Mouse (Mus musculus): ENCODE data around the gene Dnajc10.

Dnajc10 gene

GRCm38 (mm10) chr2:80328961-80329653 lies 13.8 kb downstream of the Dnajc10 start:
- DNase-seq (ENCODE audit: low read depth in 1 of 2, low spot score in 2 of 2) = no peak

DNA sequence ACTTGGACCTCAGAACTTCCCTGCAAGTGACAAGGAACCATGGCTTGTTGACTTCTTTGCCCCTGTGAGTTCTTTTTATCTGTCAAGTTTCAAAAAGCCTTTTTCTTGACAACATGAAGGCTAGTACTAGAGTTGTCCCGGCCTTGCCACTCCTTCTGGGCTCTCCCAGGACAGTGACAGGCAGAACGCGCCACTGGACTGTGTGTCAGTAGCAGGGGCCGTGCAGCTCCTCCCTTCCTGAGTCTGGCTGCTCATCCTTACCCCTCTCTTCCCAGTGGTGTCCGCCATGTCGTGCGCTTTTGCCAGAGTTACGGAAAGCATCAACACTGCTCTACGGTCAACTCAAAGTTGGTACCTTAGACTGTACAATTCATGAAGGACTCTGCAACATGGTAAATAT lies 25.3 kb downstream of the Dnajc10 start:
- no peak for DNase-seq (ENCODE audit: low read depth in 1 of 2, low spot score in 2 of 2)

- DNase-seq (ENCODE audit: low read depth in 1 of 2, low spot score in 2 of 2) = no peak
These were observed 39.3 kb downstream of the Dnajc10 start for GRCm38 (mm10) chr2:80354531-80354930.

GRCm38 (mm10) chr2:80356656-80357231 lies 41.5 kb downstream of the Dnajc10 start:
- no peak for DNase-seq (ENCODE audit: low read depth in 1 of 2, low spot score in 2 of 2)

- DNase-seq (ENCODE audit: low read depth in 1 of 2, low spot score in 2 of 2) = no peak
These were observed 56.2 kb downstream of the Dnajc10 start for GRCm38 (mm10) chr2:80371458-80371857.

DNA sequence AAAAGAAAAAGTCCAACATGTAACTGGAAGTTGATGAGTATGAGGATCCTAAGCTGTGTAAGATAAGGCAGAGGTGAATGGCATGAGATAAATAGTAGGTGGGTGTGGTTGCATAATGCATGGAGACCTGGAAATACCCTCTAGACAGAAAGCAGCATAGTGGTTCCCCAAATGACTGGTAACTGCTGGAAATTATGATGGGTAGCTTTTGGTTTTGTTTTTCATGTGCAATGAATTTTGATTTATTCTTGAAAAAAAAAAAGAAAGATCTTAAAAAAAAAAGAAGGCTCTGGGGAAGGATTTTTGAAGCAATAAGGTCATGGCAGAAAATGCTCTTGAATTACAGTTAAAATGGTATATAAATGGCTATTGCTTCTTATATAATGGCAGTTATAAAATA lies 59.6 kb downstream of the Dnajc10 start:
- DNase-seq (ENCODE audit: low read depth in 1 of 2, low spot score in 2 of 2) = no peak

GRCm38 (mm10) chr2:80379848-80380247 lies 64.6 kb downstream of the Dnajc10 start:
- DNase-seq (ENCODE audit: low read depth in 1 of 2, low spot score in 2 of 2) = no peak

DNA sequence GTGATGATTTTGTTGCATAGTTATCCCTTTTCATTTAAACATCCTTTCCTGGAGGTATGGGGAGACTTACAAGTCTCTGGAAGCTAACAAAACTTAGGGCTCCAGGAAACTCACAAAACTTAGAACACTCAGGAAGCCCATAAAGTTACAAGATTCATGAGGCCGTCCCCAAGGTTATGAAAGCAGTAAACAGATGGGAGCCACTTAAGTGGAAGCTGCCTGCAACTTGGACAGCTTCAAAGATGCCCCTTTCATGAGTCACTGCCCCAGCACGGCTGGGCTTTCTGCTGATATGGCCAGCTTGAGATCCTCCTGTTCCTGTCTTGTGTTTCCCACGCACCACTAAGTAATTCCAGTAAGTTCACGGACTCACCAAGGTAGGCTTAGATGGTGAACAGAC lies 69.2 kb downstream of the Dnajc10 start:
- no peak for DNase-seq (ENCODE audit: low read depth in 1 of 2, low spot score in 2 of 2)

GRCm38 (mm10) chr2:80386255-80386654 lies 71.0 kb downstream of the Dnajc10 start:
- no peak for DNase-seq (ENCODE audit: low read depth in 1 of 2, low spot score in 2 of 2)

GRCm38 (mm10) chr2:80387668-80388067 lies 72.4 kb downstream of the Dnajc10 start:
- DNase-seq (ENCODE audit: low read depth in 1 of 2, low spot score in 2 of 2) = no peak

DNA sequence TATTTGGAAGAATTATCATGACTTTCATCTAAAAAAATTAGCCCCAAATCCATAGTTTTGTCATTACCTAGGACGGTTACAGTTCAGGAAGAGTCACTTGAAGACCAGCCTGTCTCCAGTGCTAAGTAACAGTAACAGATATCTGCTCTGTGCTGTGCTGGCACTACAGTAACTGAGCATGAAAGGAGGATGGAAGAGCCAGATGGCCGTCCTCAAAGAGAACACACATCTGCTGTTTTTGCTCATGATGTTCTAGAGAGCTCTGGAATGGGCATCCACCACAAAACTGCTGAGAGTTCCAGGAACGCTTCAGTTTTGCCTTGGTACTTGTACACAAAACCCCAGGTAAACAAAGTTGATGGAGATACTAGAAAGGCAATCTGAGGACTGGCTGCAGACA lies 73.1 kb downstream of the Dnajc10 start:
- no peak for DNase-seq (ENCODE audit: low read depth in 1 of 2, low spot score in 2 of 2)

- DNase-seq (ENCODE audit: low read depth in 1 of 2, low spot score in 2 of 2) = no peak
These were observed 80.8 kb downstream of the Dnajc10 start for GRCm38 (mm10) chr2:80396057-80396456.

GRCm38 (mm10) chr2:80396864-80397263 lies 81.6 kb downstream of the Dnajc10 start:
- no peak for DNase-seq (ENCODE audit: low read depth in 1 of 2, low spot score in 2 of 2)

- no peak for DNase-seq (ENCODE audit: low read depth in 1 of 2, low spot score in 2 of 2)
These were observed 83.4 kb downstream of the Dnajc10 start for GRCm38 (mm10) chr2:80398595-80399099.
